14 mouse cellular contexts compared by ENCODE assay signal in genomic region chr10:81344421-81345161, GRCm38 (mm10). TPM values are rescaled to one million over a fixed set of nuclear protein-coding genes. Genes with fewer than 3 reads are reported as not detected.
DNase-seq lines count a peak whose midpoint lies in the region; ATAC-seq and TF ChIP-seq lines count a peak whose summit lies in the region.
"Had no signal": no experiment of that assay in that cellular context is flagged by ENCODE, and none has a peak within 500 bp of the region (broad histone marks: within the 10 kb centered on the region; RNA-seq: fewer than 3 reads in every experiment).

No protein-coding gene starts in this region.

- peak; percentile 42 to 59 for DNase-seq in cerebellum, postnatal 10 days
- no peak for DNase-seq in layer of hippocampus, adult 2 months (ENCODE audit: low spot score in 2 of 2)
- no peak for DNase-seq in layer of hippocampus, adult 8-10 months (ENCODE audit: low spot score in 2 of 2)
- peak; percentile 60 for DNase-seq in CD4-positive helper T cell, adult 2 months (ENCODE audit: low read depth, low spot score)
- DNase-seq in induced T-regulatory cell, adult 2 months (ENCODE audit: low read depth): peak; percentile 67
- no peak for DNase-seq in right cerebral cortex, adult 2 months (ENCODE audit: low spot score in 2 of 2)
- DNase-seq in ovary, adult 18-20 months (ENCODE audit: low spot score): no peak
- DNase-seq: embryo, embryonic 11 days; liver, embryonic 13.5 days; thymus, adult 18-20 months had no signal

- H3K27ac ChIP-seq in layer of hippocampus, adult 2 months: no peak overlapping the region
- H3K27ac ChIP-seq: hindbrain, embryonic 14.5 days; liver, embryonic 13.5 days; midbrain, embryonic 15.5 days had no signal

- H3K4me3 ChIP-seq in layer of hippocampus, adult 2 months: no peak overlapping the region
- H3K4me3 ChIP-seq: midbrain, embryonic 15.5 days had no signal

- TF ChIP-seq CTCF in layer of hippocampus, adult 2 months (conservative IDR thresholded peaks at IDR 0.05): peak; percentile 65

- ATAC-seq in cerebellum, adult (ENCODE audit: insufficient number of reproducible peaks, low FRiP score, low TSS enrichment): no peak
- ATAC-seq: midbrain, embryonic 15.5 days had no signal

RNA-seq across cellular contexts. Expression of gene Gipc3, which starts 1.5 kb away (rescaled TPM):
- 1 to 10 TPM; 1.7 to 1.8 TPM for total RNA-seq in layer of hippocampus, adult 2 months (2021)
- 1 to 10 TPM; 1.3 to 2.2 (median 1.7) TPM for total RNA-seq in layer of hippocampus, adult 8-10 months (2022)
- total RNA-seq: granulocyte monocyte progenitor cell, adult 5-6 weeks had no signal

RNA-seq across cellular contexts. Expression of gene Hmg20b, which starts 5.7 kb away (rescaled TPM):
- total RNA-seq in layer of hippocampus, adult 2 months (2021): 10 to 100 TPM; 27.5 to 30.8 TPM
- total RNA-seq in layer of hippocampus, adult 8-10 months (2022): 10 to 100 TPM; 32.5 to 37.1 (median 32.9) TPM

RNA-seq across cellular contexts. Expression of gene Mfsd12, which starts 12.7 kb away (rescaled TPM):
- total RNA-seq in layer of hippocampus, adult 2 months (2021): 10 to 100 TPM; 42.8 to 45.9 TPM
- total RNA-seq in layer of hippocampus, adult 8-10 months (2022): 10 to 100 TPM; 40.7 to 46.7 (median 43.6) TPM

RNA-seq across cellular contexts. Expression of gene Tbxa2r, which starts 16.1 kb away (rescaled TPM):
- total RNA-seq in layer of hippocampus, adult 2 months (2021): 1 to 10 TPM; 1.3 to 1.4 TPM
- total RNA-seq in layer of hippocampus, adult 8-10 months (2022): 1 to 10 TPM; 1.1 to 1.4 (median 1.4) TPM
- total RNA-seq: granulocyte monocyte progenitor cell, adult 5-6 weeks had no signal

RNA-seq across cellular contexts. Expression of gene 4930404N11Rik, which starts 21.0 kb away (rescaled TPM):
- 1 to 10 TPM; 1.6 to 2.4 TPM for total RNA-seq in layer of hippocampus, adult 2 months (2021)
- 1 to 10 TPM; 1.0 to 3.2 (median 1.4) TPM for total RNA-seq in layer of hippocampus, adult 8-10 months (2022)

Comparison
In these comparisons a context has a peak if more than half of its experiments do, and no peak if none do; other contexts are left out.
1. DNase-seq: peak in cerebellum, postnatal 10 days (2 of 2), CD4-positive helper T cell, adult 2 months (single experiment) and induced T-regulatory cell, adult 2 months (single experiment); none in layer of hippocampus, adult 2 months (0 of 2), layer of hippocampus, adult 8-10 months (0 of 2), right cerebral cortex, adult 2 months (0 of 2) and ovary, adult 18-20 months (single experiment).